Mouse (Mus musculus): ENCODE results near the gene Pmpca.
A peak's percentile ranks its signal among the peaks of the same experiment; 100 is the strongest.

Pmpca gene

GRCm38 (mm10) chr2:26389154-26389690 is at the start of gene Pmpca, which contains the start of gene Entr1:
Pmpca (plus strand) TSS chr2:26389339.
Entr1 (minus strand) TSS chr2:26389316.
- DNase-seq (ENCODE audit: low spot score in 2 of 2): peak; percentile 89 to 91

- peak in 1 of 2 experiments; percentile 29 for DNase-seq (ENCODE audit: low spot score in 2 of 2)
Measured at GRCm38 (mm10) chr2:26341510-26341981, 47.6 kb upstream of the Pmpca start.

- DNase-seq (ENCODE audit: low spot score in 2 of 2): peak; percentile 71 to 81
Measured at GRCm38 (mm10) chr2:26342044-26342443, 47.1 kb upstream of the Pmpca start.

- DNase-seq (ENCODE audit: low spot score in 2 of 2): no peak
Measured at GRCm38 (mm10) chr2:26342609-26343490, 46.3 kb upstream of the Pmpca start.

GRCm38 (mm10) chr2:26348241-26348640 is 40.9 kb upstream of the Pmpca start:
- no peak for DNase-seq (ENCODE audit: low spot score in 2 of 2)

- peak; percentile 95 to 96 for DNase-seq (ENCODE audit: low spot score in 2 of 2)
Measured at GRCm38 (mm10) chr2:26351358-26352290, 37.5 kb upstream of the Pmpca start, which contains the start of gene Dnlz. Dnlz (minus strand) TSS chr2:26352110.

GRCm38 (mm10) chr2:26352291-26352910 is 36.7 kb upstream of the Pmpca start:
- peak in 1 of 2 experiments; percentile 76 for DNase-seq (ENCODE audit: low spot score in 2 of 2)

GRCm38 (mm10) chr2:26353066-26353980 is 35.8 kb upstream of the Pmpca start:
- peak; percentile 25 to 39 for DNase-seq (ENCODE audit: low spot score in 2 of 2)

- no peak for DNase-seq (ENCODE audit: low spot score in 2 of 2)
Measured at GRCm38 (mm10) chr2:26354401-26354800, 34.7 kb upstream of the Pmpca start.

- DNase-seq (ENCODE audit: low spot score in 2 of 2): no peak
Measured at GRCm38 (mm10) chr2:26356231-26356630, 32.9 kb upstream of the Pmpca start.

- DNase-seq (ENCODE audit: low spot score in 2 of 2): no peak
Measured at GRCm38 (mm10) chr2:26356678-26357077, 32.5 kb upstream of the Pmpca start.

- DNase-seq (ENCODE audit: low spot score in 2 of 2): no peak
Measured at GRCm38 (mm10) chr2:26357484-26357883, 31.7 kb upstream of the Pmpca start.

GRCm38 (mm10) chr2:26358667-26359320 is 30.3 kb upstream of the Pmpca start:
- peak in 1 of 2 experiments; percentile 37 for DNase-seq (ENCODE audit: low spot score in 2 of 2)

- peak in 1 of 2 experiments; percentile 60 for DNase-seq (ENCODE audit: low spot score in 2 of 2)
Measured at GRCm38 (mm10) chr2:26359983-26360382, 29.2 kb upstream of the Pmpca start.

- DNase-seq (ENCODE audit: low spot score in 2 of 2): peak in 1 of 2 experiments; percentile 43
Measured at GRCm38 (mm10) chr2:26360772-26361171, 28.4 kb upstream of the Pmpca start, which contains the start of gene Card9. Card9 (minus strand) TSS chr2:26360918.

- DNase-seq (ENCODE audit: low spot score in 2 of 2): no peak
Measured at GRCm38 (mm10) chr2:26362991-26363390, 26.1 kb upstream of the Pmpca start.

- DNase-seq (ENCODE audit: low spot score in 2 of 2): no peak
Measured at GRCm38 (mm10) chr2:26363481-26363880, 25.7 kb upstream of the Pmpca start.

- peak; percentile 65 to 71 for DNase-seq (ENCODE audit: low spot score in 2 of 2)
Measured at GRCm38 (mm10) chr2:26364738-26365465, 24.2 kb upstream of the Pmpca start.

- DNase-seq (ENCODE audit: low spot score in 2 of 2): no peak
Measured at GRCm38 (mm10) chr2:26367911-26368310, 21.2 kb upstream of the Pmpca start.
